Mouse (Mus musculus): Measurements from ENCODE around the gene Tnfaip2. TPM values are rescaled to one million over a fixed set of nuclear protein-coding genes. Genes with fewer than 3 reads are reported as not detected.

Tnfaip2 gene
- total RNA-seq, 1 experiment from 2014 or later = 27.4 TPM

GRCm38 (mm10) chr12:111441523-111441922 lies 746 bp upstream of the Tnfaip2 start:
- ATAC-seq (replicated peaks; ENCODE audit: insufficient number of reproducible peaks, low FRiP score, low TSS enrichment, poor library complexity, severe bottlenecking) = peak; percentile 23

DNA sequence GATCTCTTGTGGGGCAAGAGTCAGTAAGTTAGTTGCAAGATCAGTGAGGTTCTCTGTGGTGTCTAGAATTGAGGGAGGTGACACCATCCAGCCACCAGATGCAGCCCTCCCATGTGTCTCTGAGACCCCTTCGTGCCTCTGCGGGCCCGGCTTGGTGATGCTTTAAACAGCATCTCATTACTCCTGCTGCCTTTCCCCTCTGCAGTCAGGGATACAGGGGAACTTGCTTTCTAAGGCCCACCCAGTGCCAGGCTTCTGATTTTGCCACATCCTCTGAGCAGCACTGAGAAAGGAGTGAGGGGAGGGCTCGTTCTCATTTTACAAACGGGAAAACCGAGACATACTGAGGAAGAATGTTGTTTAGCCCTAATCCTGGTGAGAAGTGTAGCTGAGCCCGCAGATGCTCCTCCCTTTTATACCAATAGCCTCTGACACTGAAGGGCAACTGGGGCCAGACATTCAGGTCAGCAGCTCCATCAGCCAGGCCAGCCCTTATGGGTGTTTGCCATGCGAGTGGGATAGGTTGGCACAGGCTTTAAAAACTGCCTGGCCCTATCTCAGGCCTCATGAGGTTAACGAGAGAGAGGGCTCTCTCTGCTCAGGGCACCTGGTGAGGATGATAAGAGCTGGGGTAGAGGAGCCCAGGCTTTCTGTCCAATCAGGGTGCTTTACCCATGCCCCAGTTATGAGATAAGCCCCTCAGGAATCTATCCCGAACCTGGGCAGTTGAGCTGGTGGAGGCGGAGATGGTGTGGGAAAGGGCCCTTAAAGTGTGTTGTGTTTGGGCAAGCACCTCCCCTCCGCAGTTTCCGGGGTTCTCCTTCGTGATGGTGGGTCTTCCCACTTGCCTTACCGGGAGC lies 972 bp downstream of the Tnfaip2 start:
- no peak for ATAC-seq (replicated peaks; ENCODE audit: insufficient number of reproducible peaks, low FRiP score, low TSS enrichment, poor library complexity, severe bottlenecking)

- ATAC-seq (replicated peaks; ENCODE audit: insufficient number of reproducible peaks, low FRiP score, low TSS enrichment, poor library complexity, severe bottlenecking) = no peak
These were observed 1.9 kb downstream of the Tnfaip2 start for GRCm38 (mm10) chr12:111443921-111444831.

- no peak for ATAC-seq (replicated peaks; ENCODE audit: insufficient number of reproducible peaks, low FRiP score, low TSS enrichment, poor library complexity, severe bottlenecking)
These were observed 3.1 kb downstream of the Tnfaip2 start for GRCm38 (mm10) chr12:111445161-111445889.

DNA sequence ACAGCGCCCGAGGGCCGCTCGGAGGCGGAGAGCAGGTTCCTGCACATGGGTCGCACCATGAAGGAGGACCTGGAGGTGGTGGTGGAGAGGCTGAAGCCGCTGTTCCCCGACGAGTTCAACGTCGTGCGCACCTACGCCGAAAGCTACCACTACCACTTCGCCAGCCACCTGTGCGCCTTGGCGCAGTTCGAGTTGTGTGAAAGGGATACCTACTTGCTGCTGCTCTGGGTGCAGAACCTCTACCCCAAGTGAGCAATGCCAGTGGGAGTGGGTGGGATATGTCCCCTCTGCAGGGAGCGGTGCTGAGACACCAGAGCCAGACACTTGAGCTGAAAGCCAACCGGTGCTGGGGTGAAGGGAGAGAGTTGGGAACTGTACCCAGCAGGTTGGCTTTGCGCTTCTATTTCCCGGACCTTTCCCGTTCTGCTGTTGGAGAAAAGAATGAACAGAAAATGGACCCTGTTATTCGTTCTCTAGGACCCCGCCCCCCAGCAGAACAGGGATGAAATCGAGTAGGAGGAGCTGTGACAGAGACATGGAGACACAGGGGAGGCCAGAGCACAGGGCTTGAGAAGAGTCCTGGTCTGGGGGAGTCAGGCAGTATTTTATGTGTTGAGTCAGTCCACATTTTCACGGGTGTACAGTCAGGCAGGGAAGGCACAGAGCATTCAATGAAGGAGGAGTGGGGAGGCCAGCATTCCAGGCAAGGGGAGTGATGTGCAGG lies 3.8 kb downstream of the Tnfaip2 start:
- no peak for ATAC-seq (replicated peaks; ENCODE audit: insufficient number of reproducible peaks, low FRiP score, low TSS enrichment, poor library complexity, severe bottlenecking)

DNA sequence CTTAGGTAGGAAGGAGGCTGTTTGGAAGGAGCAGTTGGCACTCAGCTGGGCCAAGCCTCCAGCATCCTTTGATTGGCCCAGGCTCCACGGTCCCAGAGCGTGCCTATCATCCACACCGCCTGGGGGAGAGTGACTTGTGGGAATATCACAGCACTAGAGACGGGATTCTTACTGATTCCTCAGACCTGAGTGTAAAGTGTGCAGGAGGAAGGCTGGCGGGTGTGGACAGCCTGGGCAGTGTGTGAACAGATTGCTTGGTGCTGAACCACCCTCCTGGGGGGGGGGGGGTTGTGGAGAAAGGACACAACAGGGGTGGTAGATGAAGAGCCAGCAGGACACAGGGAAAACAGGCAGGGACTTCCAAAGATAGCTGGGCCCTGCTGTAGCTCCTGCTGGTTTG lies 4.5 kb downstream of the Tnfaip2 start:
- ATAC-seq (replicated peaks; ENCODE audit: insufficient number of reproducible peaks, low FRiP score, low TSS enrichment, poor library complexity, severe bottlenecking) = no peak

DNA sequence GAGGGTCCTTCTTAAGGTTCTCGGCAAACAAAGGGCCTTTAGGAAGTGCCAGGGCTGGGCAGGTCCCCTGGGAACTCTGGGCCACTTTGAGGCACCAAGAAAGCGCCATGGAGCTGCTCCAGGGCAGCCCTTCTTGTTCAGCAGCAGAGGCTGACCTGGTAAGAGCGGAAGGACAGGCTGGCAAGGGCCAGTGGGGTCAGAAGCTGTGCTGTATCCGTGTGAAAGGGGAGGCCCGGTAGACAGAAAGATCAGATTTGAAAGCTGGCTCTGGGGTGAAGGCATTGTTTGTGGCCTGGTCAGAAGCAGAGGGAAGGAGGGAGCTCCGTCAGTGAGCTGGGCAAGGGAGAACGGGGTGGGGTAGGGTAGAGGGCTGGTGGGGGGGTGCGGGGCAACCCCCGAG lies 5.1 kb downstream of the Tnfaip2 start:
- ATAC-seq (replicated peaks; ENCODE audit: insufficient number of reproducible peaks, low FRiP score, low TSS enrichment, poor library complexity, severe bottlenecking) = no peak

DNA sequence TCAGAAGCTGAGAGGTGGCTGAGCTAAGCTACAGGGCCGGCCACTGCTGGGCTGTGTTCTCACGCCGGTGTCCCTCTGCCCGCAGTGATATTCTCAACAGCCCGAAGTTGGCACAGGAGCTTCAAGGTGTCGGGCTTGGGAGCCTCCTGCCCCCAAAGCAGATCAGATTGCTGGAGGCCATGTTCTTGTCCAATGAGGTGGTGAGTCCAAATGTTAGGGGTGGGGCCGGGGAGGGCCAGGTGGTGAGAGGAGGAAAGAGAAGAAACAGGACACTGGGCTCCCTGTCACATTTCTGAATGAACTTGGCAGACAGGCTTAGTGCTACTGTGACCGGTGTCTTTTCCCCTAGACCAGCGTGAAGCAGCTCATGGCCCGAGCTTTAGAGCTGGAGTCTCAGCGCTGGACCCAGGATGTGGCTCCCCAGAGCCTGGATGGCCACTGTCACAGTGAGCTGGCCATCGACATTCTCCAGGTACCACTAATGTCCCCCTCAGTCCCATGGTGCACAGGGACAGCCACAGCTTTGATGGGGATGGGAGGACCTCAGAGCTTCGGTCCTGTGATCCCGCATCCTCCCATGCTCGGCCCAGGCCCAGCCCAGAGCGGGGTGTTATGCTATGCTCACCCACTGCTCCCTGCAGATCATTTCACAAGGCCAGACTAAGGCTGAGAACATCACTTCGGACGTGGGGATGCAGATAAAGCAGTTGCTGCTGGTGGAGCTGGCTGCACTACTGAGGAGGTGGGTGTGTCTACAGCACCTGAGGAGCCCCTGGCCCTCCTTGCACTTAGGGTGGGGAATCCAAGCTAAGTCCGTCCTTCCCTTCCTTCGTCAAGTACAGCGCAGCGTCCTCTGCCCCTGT lies 5.9 kb downstream of the Tnfaip2 start:
- no peak for ATAC-seq (replicated peaks; ENCODE audit: insufficient number of reproducible peaks, low FRiP score, low TSS enrichment, poor library complexity, severe bottlenecking)

- ATAC-seq (replicated peaks; ENCODE audit: insufficient number of reproducible peaks, low FRiP score, low TSS enrichment, poor library complexity, severe bottlenecking) = no peak
These were observed 6.8 kb downstream of the Tnfaip2 start for GRCm38 (mm10) chr12:111448931-111449705.

- no peak for ATAC-seq (replicated peaks; ENCODE audit: insufficient number of reproducible peaks, low FRiP score, low TSS enrichment, poor library complexity, severe bottlenecking)
These were observed 8.1 kb downstream of the Tnfaip2 start for GRCm38 (mm10) chr12:111450359-111450758.

DNA sequence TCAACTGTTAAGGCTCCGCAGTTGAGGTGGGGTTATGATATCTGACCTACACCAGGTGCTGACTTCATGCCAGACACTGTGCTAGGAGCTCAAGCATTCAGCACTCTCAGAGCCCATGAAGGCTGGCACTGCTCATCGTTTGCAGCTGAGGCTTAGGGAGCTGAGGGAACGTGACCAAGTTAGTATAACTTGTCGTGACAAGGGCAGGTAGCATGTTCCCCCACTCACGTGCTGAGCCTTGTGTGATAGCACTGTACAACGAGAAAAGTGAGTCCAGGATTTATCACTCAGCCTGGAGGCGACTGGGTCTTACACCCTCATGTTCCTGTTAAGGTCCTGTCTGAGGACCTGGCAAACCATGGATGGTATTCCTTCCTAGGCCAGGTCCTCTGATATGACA lies 9.3 kb downstream of the Tnfaip2 start:
- ATAC-seq (replicated peaks; ENCODE audit: insufficient number of reproducible peaks, low FRiP score, low TSS enrichment, poor library complexity, severe bottlenecking) = no peak

- no peak for ATAC-seq (replicated peaks; ENCODE audit: insufficient number of reproducible peaks, low FRiP score, low TSS enrichment, poor library complexity, severe bottlenecking)
These were observed 11.8 kb downstream of the Tnfaip2 start for GRCm38 (mm10) chr12:111454021-111454420.

- no peak for ATAC-seq (replicated peaks; ENCODE audit: insufficient number of reproducible peaks, low FRiP score, low TSS enrichment, poor library complexity, severe bottlenecking)
These were observed 12.4 kb downstream of the Tnfaip2 start for GRCm38 (mm10) chr12:111454543-111455280.

GRCm38 (mm10) chr12:111455311-111455846 lies 13.1 kb downstream of the Tnfaip2 start:
- ATAC-seq (replicated peaks; ENCODE audit: insufficient number of reproducible peaks, low FRiP score, low TSS enrichment, poor library complexity, severe bottlenecking) = no peak

DNA sequence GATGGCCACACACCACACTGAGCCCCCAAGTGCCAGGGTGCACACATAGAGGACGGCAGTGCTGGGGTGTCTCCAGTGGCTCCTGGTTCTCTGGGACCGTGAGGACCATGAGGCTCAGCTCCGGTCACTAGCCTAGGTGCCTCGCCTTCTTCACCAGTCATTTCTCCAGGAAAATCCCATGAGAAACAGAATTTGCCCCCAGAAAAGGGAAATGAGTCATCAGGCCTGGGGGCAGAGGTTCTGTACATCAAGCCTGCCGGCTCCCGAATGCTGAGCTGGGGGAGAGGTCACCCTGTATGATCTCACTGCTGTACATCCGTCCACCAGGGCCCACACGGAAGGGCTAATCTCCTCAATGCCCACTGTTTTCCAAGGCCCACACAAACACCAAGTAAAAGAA lies 13.6 kb downstream of the Tnfaip2 start:
- ATAC-seq (replicated peaks; ENCODE audit: insufficient number of reproducible peaks, low FRiP score, low TSS enrichment, poor library complexity, severe bottlenecking) = no peak

DNA sequence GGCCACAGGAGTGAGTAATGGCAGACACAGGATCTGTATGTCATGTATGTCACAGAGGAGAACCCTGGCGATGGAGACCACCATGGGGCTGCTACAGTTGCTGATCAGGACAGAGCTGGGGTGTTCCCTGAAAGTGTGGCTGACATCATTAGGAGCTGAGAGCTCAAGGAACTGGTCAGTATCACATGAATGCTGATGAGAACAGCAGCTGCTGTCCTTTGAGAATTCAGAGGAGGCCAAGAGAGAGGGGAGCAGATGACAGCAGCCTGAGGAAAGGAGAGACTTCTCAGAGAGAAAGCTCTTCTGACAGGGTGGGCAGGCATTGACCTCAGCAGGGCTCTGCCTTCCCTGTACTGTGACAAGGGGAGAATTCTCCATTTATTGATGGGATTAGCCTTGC lies 15.5 kb downstream of the Tnfaip2 start:
- ATAC-seq (replicated peaks; ENCODE audit: insufficient number of reproducible peaks, low FRiP score, low TSS enrichment, poor library complexity, severe bottlenecking) = no peak

All from monocyte, adult 5-6 weeks (primary cell).